Mouse (Mus musculus) intestine, embryonic 15.5 days (tissue): ENCODE data around the gene Slc22a22. TPM values are rescaled to one million over a fixed set of nuclear protein-coding genes. Genes with fewer than 3 reads are reported as not detected.
A peak's percentile ranks its signal among the peaks of the same experiment; 100 is the strongest.

ENCODE experiments used
- ATAC-seq: fragments of 200-750 bp; cut with Nextera tagmentation; 2 replicates; pipeline ENCODE4 v1.8.0; 2017; ENCODE audit warnings: moderate TSS enrichment, moderate library complexity
- H3K27ac ChIP-seq: fragments of 300-500 bp; sonication (generic); 2 replicates; pipeline ENCODE4 v1.5.1; 2015; ENCODE audit warnings: mild to moderate bottlenecking, inconsistent platforms
- H3K27me3 ChIP-seq: fragments of 300-500 bp; sonication (generic); replicated peaks from 2 replicates; pipeline ENCODE4 v1.6.1; 2015; ENCODE audit warnings: inconsistent platforms
- H3K36me3 ChIP-seq: fragments of 300-500 bp; sonication (generic); 2 replicates; pipeline ENCODE4 v1.6.1; 2015; ENCODE audit warnings: inconsistent platforms
- H3K4me1 ChIP-seq: fragments of 300-500 bp; sonication (generic); replicated peaks from 2 replicates; pipeline ENCODE4 v1.6.1; 2015; ENCODE audit warnings: inconsistent platforms
- H3K4me2 ChIP-seq: fragments of 300-500 bp; sonication (generic); replicated peaks from 2 replicates; pipeline ENCODE4 v1.6.1; 2015; ENCODE audit warnings: mild to moderate bottlenecking, inconsistent platforms
- H3K4me3 ChIP-seq: fragments of 300-500 bp; sonication (generic); replicated peaks from 2 replicates; pipeline ENCODE4 v1.5.1; 2015; ENCODE audit warnings: inconsistent platforms
- H3K9ac ChIP-seq: fragments of 300-500 bp; sonication (generic); 2 replicates; pipeline ENCODE4 v1.6.1; 2015; ENCODE audit warnings: inconsistent platforms
- H3K9me3 ChIP-seq: fragments of 300-500 bp; sonication (generic); 2 replicates; pipeline ENCODE4 v1.6.1; 2016; ENCODE audit warnings: inconsistent platforms
- WGBS: fragments of 180-500 bp; shearing (Covaris S2); methylation state at CpG from one replicate; pipeline ENCODE4 v1.1.7; 2015; 5-methylcytosine and 5-hydroxymethylcytosine counted together
- polyA plus RNA-seq: library from polyadenylated mRNA; unstranded; fragments of >200 nt; fragmentation: Nextera tagmentation; extraction: Ambion mirVana; gene quantifications from 2 replicates; pipeline ENCODE4 v1.2.1, GENCODE M21; 2015

The Slc22a22 gene
- polyA plus RNA-seq = not detected in 2 replicates

- no peaks in the 10 kb centered on the region for H3K4me1 ChIP-seq
- H3K9me3 ChIP-seq = no peaks in the 10 kb centered on the region
- no peak within 1 kb of the TSS for H3K4me3 ChIP-seq
- H3K9ac ChIP-seq = no peak within 1 kb of the TSS
- H3K4me2 ChIP-seq = no peak within 1 kb of the TSS
- no peak within 1 kb of the TSS for H3K27ac ChIP-seq
- no peak for ATAC-seq
- no peaks in the 10 kb centered on the region for H3K36me3 ChIP-seq
- 58% methylated on average over 2 of the region's 2 CpGs for WGBS
- no peaks in the 10 kb centered on the region for H3K27me3 ChIP-seq
Observed at GRCm38 (mm10) chr15:57477525-57477924, at the start of gene Slc22a22. Gene Slc22a22, minus strand, starts transcription at chr15:57477625.

GRCm38 (mm10) chr15:57523510-57524298 is 46.3 kb upstream of the Slc22a22 start:
- no peak overlapping the region for H3K4me3 ChIP-seq
- H3K9me3 ChIP-seq = no peaks in the 10 kb centered on the region
- no peak overlapping the region for H3K4me2 ChIP-seq
- ATAC-seq = no peak
- no peaks in the 10 kb centered on the region for H3K36me3 ChIP-seq
- H3K9ac ChIP-seq = no peak overlapping the region
- H3K27me3 ChIP-seq = no peaks in the 10 kb centered on the region
- H3K27ac ChIP-seq = no peak overlapping the region
- 80% methylated on average over 10 of the region's 10 CpGs for WGBS
- H3K4me1 ChIP-seq = no peaks in the 10 kb centered on the region

- ATAC-seq = no peak
- WGBS = 54% methylated on average over 1 of the region's 1 CpGs
Observed at GRCm38 (mm10) chr15:57522160-57522559, 44.7 kb upstream of the Slc22a22 start.

GRCm38 (mm10) chr15:57509185-57510172 is 32.1 kb upstream of the Slc22a22 start:
- H3K36me3 ChIP-seq = no peaks in the 10 kb centered on the region
- H3K4me2 ChIP-seq = no peak overlapping the region
- H3K9me3 ChIP-seq = no peaks in the 10 kb centered on the region
- no peaks in the 10 kb centered on the region for H3K4me1 ChIP-seq
- no peak overlapping the region for H3K4me3 ChIP-seq
- ATAC-seq = no peak
- no peak overlapping the region for H3K9ac ChIP-seq
- H3K27me3 ChIP-seq = no peaks in the 10 kb centered on the region
- 42% methylated on average over 21 of the region's 21 CpGs for WGBS
- no peak overlapping the region for H3K27ac ChIP-seq

More at GRCm38 (mm10) chr15:57522160-57522559, 44.7 kb upstream of the Slc22a22 start:
- no peaks in the 10 kb centered on the region for H3K27me3 ChIP-seq
- H3K36me3 ChIP-seq = no peaks in the 10 kb centered on the region
- no peak overlapping the region for H3K4me3 ChIP-seq
- H3K4me1 ChIP-seq = no peaks in the 10 kb centered on the region
- no peak overlapping the region for H3K9ac ChIP-seq
- no peak overlapping the region for H3K27ac ChIP-seq
- H3K9me3 ChIP-seq = no peaks in the 10 kb centered on the region
- no peak overlapping the region for H3K4me2 ChIP-seq

- Histone ChIP-seq H3K36me3 (no peaks in the 10 kb centered on the region), H3K9ac (no peak overlapping the region), H3K27me3 (no peaks in the 10 kb centered on the region), H3K4me2 (no peak overlapping the region), H3K4me3 (no peak overlapping the region), H3K27ac (no peak overlapping the region), H3K4me1 (no peaks in the 10 kb centered on the region), H3K9me3 (no peaks in the 10 kb centered on the region)
- WGBS = 57% methylated on average over 11 of the region's 11 CpGs
- peak; percentile 75 for ATAC-seq
Observed at GRCm38 (mm10) chr15:57508242-57509184, 31.1 kb upstream of the Slc22a22 start.

GRCm38 (mm10) chr15:57504126-57504705 is 26.8 kb upstream of the Slc22a22 start:
- 52% methylated on average over 9 of the region's 9 CpGs for WGBS
- Histone ChIP-seq H3K4me1 (no peaks in the 10 kb centered on the region), H3K27ac (no peak overlapping the region), H3K27me3 (no peaks in the 10 kb centered on the region), H3K4me3 (no peak overlapping the region), H3K4me2 (no peak overlapping the region), H3K9ac (no peak overlapping the region), H3K9me3 (no peaks in the 10 kb centered on the region), H3K36me3 (no peaks in the 10 kb centered on the region)
- no peak for ATAC-seq

- Histone ChIP-seq H3K36me3 (no peaks in the 10 kb centered on the region), H3K4me3 (no peak overlapping the region), H3K9me3 (no peaks in the 10 kb centered on the region), H3K27me3 (no peaks in the 10 kb centered on the region), H3K9ac (no peak overlapping the region), H3K4me1 (no peaks in the 10 kb centered on the region), H3K4me2 (no peak overlapping the region), H3K27ac (no peak overlapping the region)
- no peak for ATAC-seq
- WGBS = 83% methylated on average over 3 of the region's 3 CpGs
Observed at GRCm38 (mm10) chr15:57503656-57504055, 26.2 kb upstream of the Slc22a22 start.

- Histone ChIP-seq H3K27ac (no peak overlapping the region), H3K27me3 (no peaks in the 10 kb centered on the region), H3K4me3 (no peak overlapping the region), H3K4me1 (no peaks in the 10 kb centered on the region), H3K9me3 (no peaks in the 10 kb centered on the region), H3K9ac (no peak overlapping the region), H3K36me3 (no peaks in the 10 kb centered on the region), H3K4me2 (no peak overlapping the region)
- no peak for ATAC-seq
Observed at GRCm38 (mm10) chr15:57501559-57501958, 24.1 kb upstream of the Slc22a22 start.

GRCm38 (mm10) chr15:57496106-57496505 is 18.7 kb upstream of the Slc22a22 start:
- Histone ChIP-seq H3K4me3 (no peak overlapping the region), H3K27me3 (no peaks in the 10 kb centered on the region), H3K4me2 (no peak overlapping the region), H3K9ac (no peak overlapping the region), H3K36me3 (no peaks in the 10 kb centered on the region), H3K9me3 (no peaks in the 10 kb centered on the region), H3K27ac (no peak overlapping the region), H3K4me1 (no peaks in the 10 kb centered on the region)
- no peak for ATAC-seq
- WGBS = 79% methylated on average over 2 of the region's 2 CpGs

GRCm38 (mm10) chr15:57482509-57482908 is 5.1 kb upstream of the Slc22a22 start:
- no peak overlapping the region for H3K4me2 ChIP-seq
- no peaks in the 10 kb centered on the region for H3K27me3 ChIP-seq
- H3K4me1 ChIP-seq = no peaks in the 10 kb centered on the region
- H3K9ac ChIP-seq = no peak overlapping the region
- no peak overlapping the region for H3K4me3 ChIP-seq
- no peak for ATAC-seq
- no peaks in the 10 kb centered on the region for H3K9me3 ChIP-seq
- 55% methylated on average over 2 of the region's 2 CpGs for WGBS
- no peaks in the 10 kb centered on the region for H3K36me3 ChIP-seq
- no peak overlapping the region for H3K27ac ChIP-seq

- Histone ChIP-seq H3K4me1 (no peaks in the 10 kb centered on the region), H3K9ac (no peak overlapping the region), H3K4me3 (no peak overlapping the region), H3K27me3 (no peaks in the 10 kb centered on the region), H3K9me3 (no peaks in the 10 kb centered on the region), H3K4me2 (no peak overlapping the region), H3K27ac (no peak overlapping the region), H3K36me3 (no peaks in the 10 kb centered on the region)
- ATAC-seq = no peak
- whole genome bisulfite sequencing = 57% methylated on average over 3 of the region's 3 CpGs
Observed at GRCm38 (mm10) chr15:57471648-57472047, 5.8 kb downstream of the Slc22a22 start.
